Mouse (Mus musculus): ENCODE measurements around the gene Slc48a1.

The Slc48a1 gene

DNA sequence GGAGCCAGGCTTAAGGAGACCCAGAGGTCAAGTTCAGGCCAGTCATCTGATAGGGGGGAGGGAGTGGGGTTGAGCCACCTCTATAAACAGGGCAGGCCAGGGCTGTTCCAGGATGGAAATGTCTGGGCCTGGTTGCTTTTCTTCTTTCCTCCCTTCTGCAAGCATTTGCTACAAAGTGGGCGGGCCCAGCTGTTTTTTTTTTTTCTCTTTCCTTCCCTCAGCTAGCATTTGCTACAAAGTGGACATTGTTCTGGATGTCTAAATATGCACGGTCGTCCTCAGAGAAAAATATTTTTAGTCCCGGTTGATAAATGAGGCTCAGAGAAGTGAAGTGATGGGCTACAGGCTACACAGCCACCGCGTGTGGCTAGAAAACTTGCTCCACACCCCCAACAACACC, 23.8 kb upstream of the Slc48a1 start:
- DNase-seq (ENCODE audit: low spot score in 2 of 2), result no peak

- DNase-seq (ENCODE audit: low spot score in 2 of 2), result no peak
Observed at GRCm38 (mm10) chr15:97755361-97755760, 23.0 kb upstream of the Slc48a1 start.

- no peak for DNase-seq (ENCODE audit: low spot score in 2 of 2)
Observed at GRCm38 (mm10) chr15:97760006-97760405, 18.3 kb upstream of the Slc48a1 start.

DNA sequence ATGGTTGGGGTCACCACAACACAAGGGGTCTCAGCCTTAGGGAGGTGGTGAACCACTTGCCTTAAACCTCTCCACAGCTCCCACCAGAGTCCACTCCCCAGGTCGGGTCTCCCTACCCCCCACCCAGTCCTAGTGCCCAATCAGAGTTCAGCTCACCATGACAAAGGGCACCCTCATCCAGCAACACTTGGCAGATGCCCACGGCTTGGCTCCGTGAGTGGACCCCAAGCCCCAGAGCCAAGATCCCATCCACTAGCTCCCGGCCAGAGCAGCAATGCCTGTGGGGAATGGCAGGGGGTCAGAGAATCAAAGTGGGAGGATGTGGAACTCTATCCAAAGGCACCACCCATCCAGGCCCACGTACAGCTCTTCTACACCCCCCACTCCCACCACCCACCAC, 17.4 kb upstream of the Slc48a1 start:
- DNase-seq (ENCODE audit: low spot score in 2 of 2), result no peak

- DNase-seq (ENCODE audit: low spot score in 2 of 2), result no peak
Observed at GRCm38 (mm10) chr15:97761438-97761837, 16.9 kb upstream of the Slc48a1 start.

GRCm38 (mm10) chr15:97762733-97763132, 15.6 kb upstream of the Slc48a1 start:
- no peak for DNase-seq (ENCODE audit: low spot score in 2 of 2)

DNA sequence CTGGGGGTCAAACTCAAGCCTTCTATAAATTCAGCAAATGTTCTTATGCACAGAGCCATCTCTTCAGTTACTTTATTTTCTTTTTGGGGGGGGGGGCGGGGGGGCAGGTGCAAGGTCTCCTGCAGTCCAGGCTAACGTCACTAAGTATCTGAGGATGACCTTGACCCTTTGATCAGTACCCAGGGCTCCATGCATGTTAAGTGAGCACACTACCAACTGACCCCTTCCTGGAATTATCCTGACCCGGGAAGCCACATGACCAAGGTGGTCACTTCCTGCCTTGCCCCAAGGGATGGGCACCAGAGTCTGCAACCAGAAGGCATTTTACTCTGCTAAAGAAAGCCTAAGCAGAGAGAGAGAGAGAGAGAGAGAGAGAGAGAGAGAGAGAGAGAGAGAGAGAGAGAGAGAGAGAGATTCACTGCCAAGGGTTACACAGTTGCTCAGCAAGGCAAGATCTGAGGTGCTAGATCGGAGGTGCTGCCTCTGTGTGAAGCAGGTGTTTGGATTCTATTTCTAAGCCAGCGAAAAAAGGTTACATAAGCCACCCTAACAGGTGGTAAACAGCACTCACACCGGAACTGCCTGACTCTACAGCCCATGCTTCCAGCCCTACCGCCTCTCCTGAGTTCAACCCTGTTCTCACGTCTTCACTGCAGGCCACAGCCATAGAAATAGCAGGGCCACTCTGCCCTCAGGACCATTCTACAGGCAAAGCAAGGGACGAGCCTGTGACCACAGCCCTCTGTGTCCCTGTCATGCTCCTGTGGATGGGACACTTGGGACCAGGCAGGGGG, 14.9 kb upstream of the Slc48a1 start:
- DNase-seq (ENCODE audit: low spot score in 2 of 2), result no peak

DNA sequence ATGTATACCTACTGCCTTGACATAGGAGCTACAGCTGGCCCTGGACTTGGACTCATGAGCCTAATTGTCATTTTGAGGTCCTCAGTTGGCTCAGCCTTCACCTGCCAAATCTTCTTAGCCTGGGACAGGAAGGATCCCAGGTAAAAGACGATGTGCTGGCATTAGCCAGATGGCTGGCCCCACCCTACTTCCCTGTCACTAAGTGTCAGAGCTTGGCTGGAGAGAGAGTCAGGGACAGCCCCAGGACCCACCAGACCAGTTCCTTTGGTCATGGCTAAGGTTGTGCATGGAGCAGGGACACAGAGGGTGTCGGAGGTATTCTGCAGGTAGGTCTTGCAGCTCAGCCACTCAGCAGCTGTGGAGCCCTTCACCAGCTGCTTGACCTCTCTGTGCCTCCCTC, 13.8 kb upstream of the Slc48a1 start:
- DNase-seq (ENCODE audit: low spot score in 2 of 2), result no peak

DNA sequence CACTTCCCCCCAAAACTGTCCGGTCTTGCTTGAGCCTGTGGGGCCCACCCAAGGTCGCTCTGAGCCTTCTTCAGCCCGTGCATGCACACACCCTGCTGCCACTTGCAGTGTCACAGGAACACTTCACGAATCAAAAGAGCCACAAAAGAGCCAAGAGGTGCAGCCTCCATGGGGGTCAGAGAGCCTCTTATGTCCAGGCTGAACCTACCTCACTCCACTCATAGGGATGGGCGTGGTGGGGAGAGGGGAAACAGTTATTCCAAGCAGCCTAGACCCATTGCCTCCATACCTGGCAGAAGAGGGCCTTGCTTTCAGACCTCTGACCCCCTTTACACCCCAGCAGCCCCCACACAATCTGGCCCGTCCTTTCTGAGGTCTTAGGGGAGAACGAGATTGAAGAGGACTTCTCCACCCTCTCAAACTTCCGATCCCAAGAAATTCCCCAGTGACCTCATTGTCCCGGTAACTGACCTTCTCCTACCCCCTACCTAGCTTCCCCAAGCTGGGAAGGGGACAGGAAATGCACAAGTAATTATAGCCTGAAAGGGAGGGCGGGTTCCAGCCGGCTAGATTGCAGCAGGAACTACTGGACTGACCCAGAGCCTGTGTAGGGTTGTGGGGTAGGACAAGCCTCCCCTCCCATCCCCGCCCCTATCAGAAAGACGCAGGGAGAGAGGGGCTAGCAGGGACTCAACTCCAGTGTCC, 13.1 kb upstream of the Slc48a1 start:
- DNase-seq (ENCODE audit: low spot score in 2 of 2), result no peak

GRCm38 (mm10) chr15:97766194-97766593, 12.1 kb upstream of the Slc48a1 start:
- DNase-seq (ENCODE audit: low spot score in 2 of 2), result no peak

GRCm38 (mm10) chr15:97766594-97767279, 11.6 kb upstream of the Slc48a1 start:
- DNase-seq (ENCODE audit: low spot score in 2 of 2), result no peak

GRCm38 (mm10) chr15:97767280-97768186, 10.8 kb upstream of the Slc48a1 start, which contains the start of gene Rapgef3:
Rapgef3 (minus strand) TSS chr15:97767972.
- DNase-seq (ENCODE audit: low spot score in 2 of 2), result peak; percentile 73 to 74

- DNase-seq (ENCODE audit: low spot score in 2 of 2), result peak in 1 of 2 experiments; percentile 38
Observed at GRCm38 (mm10) chr15:97768192-97768591, 10.1 kb upstream of the Slc48a1 start.

DNA sequence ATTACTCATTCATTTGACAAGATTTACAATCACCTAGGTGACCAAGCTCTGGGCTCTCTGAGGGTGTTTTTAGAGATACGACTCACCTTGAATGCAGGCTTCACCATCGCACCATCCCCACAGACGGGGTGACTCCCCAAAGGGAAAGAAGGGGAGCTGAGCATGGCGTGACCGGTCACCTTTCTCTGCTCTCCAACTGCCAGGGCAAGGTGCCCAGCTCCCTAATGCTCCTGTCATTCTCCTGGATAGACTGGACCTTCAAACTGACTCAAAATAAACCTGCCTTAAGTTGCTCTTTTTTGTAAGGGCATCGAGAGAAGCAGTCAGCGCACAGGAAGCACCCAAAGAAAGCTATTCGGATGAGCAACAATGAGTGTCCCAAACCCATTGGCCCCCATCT, 8.0 kb upstream of the Slc48a1 start:
- DNase-seq (ENCODE audit: low spot score in 2 of 2), result no peak

DNA sequence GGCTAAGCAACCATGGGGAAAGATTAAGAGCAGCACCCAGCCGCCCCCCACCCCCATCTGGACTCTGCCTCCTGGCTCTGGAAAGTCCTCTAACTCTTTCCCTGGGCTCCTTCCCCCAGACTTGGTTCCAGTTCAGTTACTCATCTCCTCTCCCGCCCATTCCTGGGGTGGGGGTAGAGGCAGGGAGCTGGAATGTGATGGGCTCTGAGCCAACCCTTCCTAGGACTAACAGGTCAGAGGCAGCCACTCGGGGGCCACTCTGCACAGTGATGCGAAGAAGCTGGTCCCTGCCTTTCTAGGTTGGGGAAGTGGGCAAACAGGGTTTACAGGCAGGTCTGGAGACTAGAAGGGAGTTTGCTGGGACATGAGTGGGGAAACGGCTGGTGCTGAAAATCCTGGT, 5.2 kb upstream of the Slc48a1 start:
- DNase-seq (ENCODE audit: low spot score in 2 of 2), result no peak

DNA sequence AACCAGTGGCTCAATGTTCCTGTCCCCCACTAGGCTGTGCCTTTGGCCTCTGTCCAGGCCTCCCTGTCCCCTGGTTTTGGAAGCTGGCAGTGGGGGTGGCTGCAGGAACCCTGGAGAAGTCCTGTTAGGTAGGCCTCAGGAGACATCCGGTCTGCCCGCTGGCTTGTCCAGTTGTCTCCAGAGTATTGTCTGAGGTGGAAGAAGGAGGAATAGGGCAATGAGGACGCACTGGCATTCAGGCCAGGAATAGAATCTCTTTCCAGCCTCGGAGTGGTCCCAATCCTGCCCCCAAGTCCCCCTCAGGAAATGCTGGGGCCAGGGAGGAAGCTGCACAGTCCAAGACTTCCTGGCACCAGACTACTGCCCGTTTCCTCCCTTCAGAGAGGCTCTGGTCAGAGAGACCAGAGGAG, 4.4 kb upstream of the Slc48a1 start:
- no peak for DNase-seq (ENCODE audit: low spot score in 2 of 2)

DNA sequence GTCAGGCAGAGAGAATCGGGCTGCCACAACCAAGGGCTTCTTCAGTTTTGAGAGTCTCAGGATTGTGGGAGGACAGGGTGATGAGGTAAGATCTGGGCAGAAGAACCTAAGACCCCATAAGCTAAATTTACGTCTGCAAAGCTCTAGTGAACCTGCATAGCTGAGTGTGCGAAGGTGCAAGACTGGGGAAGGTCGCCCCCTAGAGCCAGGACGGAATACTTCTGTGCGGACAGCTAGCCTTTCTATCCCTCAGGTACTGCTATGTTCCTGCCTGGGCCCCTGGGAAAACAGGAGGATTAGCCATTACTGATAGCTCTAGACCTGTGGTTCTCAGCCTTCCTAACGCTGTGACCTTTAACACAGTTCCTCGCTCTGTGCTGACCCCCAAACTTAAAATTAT, 1.8 kb upstream of the Slc48a1 start:
- DNase-seq (ENCODE audit: low spot score in 2 of 2), result peak in 1 of 2 experiments; percentile 65

DNA sequence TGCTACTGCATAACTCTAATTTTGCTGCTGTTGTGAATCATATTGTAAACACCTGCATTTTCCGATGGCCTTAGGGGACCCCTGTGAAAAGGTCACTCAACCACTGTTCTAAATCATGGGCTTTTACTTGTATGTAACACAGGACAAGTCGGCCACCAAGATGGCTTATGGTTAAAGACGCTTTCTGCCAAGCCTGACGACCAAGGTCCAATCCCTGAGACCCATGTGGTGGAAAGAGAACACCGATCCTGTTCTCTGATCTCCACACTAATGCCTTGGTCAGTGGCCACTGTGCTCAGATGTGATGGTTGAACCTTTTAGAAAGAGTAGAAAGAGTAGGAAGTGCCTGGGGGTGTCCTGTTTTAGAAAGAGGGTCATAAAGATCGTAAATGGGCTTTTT, 1.4 kb upstream of the Slc48a1 start:
- DNase-seq (ENCODE audit: low spot score in 2 of 2), result no peak

- no peak for DNase-seq (ENCODE audit: low spot score in 2 of 2)
Observed at GRCm38 (mm10) chr15:97779576-97779975, 1.3 kb downstream of the Slc48a1 start.

- no peak for DNase-seq (ENCODE audit: low spot score in 2 of 2)
Observed at GRCm38 (mm10) chr15:97780611-97781031, 2.3 kb downstream of the Slc48a1 start.

DNA sequence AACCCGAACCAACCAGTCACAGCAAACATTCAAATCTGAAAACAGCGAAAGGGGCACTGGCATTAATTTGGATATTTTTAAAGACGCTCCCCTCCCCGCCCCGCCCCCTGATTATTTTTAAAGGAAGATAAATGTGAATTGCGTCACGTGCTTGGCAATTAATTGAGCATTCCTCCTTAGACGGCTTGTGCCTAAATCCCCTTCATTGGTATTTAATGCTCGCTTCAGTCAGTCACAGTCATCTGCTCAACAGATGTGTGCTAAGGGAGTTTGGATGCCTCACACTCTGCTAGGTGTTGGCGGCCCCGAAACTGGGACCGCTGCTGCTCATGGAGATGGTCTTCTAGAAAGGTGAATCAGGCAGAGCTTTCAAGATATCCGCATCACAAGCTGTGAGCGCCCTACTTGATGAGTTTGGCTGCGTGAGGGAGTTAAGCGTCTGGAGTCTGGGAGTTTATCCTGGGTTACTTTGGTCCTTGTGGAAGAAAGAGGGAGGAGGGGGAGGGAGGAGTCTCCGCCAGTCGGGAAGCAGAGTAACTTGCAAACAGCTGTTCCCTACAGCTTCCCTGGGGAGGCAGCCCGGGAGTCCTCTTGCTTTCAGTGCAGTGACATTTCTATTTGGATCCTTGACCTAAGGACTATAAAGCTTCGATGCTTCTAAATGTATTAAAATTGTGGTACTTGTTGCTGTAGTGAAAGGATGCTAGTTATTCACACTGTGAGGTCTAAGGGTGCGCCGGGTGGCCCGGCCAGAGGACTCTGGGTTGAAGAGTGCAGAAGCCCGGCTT, 3.8 kb downstream of the Slc48a1 start:
- no peak for DNase-seq (ENCODE audit: low spot score in 2 of 2)
